Comparison of ENCODE assay signal across 7 mouse cellular contexts in the genomic region with DNA sequence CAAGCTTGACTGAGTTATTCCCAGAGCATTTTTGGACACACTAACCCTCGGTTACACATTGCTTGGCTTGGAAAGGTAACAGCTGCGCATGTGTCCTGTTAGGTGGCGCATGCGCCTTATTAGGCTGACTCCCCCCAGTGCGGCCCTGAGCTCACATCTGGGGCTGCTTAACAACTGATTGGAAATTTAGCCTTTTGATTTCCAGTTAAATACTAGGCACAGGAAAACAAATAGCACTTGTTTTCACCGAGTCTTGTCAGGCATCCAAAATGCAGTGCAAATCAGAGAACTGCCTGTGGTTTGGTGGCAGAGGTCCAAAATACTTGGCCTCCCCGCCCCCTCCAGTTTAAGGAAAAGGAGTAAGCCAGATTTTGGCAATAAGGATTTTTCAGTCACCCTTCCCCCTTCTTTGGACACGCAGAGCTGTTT.
DNase-seq lines count a peak whose midpoint lies in the region; ATAC-seq and TF ChIP-seq lines count a peak whose summit lies in the region.

No protein-coding gene starts in this region.

- TF ChIP-seq POLR2A in testis, adult 2 months (IDR thresholded peaks at IDR 0.05; ENCODE audit: control insufficient read depth, low read depth, low read length): no peak

- peak; percentile 72 for ATAC-seq in intestine, embryonic 16.5 days
- ATAC-seq in midbrain, embryonic 13.5 days: 0 out of 2 replicates have a peak, but pooled peaks have one; percentile 63

- no peak overlapping the region for H3K4me3 ChIP-seq in embryonic facial prominence, embryonic 10.5 days
- H3K4me3 ChIP-seq in intestine, embryonic 16.5 days (ENCODE audit: low read length): no peak overlapping the region
- no peak overlapping the region for H3K4me3 ChIP-seq in midbrain, embryonic 13.5 days (replicated peaks)
- no peak overlapping the region for H3K4me3 ChIP-seq in testis, adult 2 months (ENCODE audit: control insufficient read depth, low read depth, low read length)

- H3K4me1 ChIP-seq in embryonic facial prominence, embryonic 10.5 days: peaks cover 75% of the 10 kb centered on the region
- peaks cover 26% of the 10 kb centered on the region for H3K4me1 ChIP-seq in intestine, embryonic 16.5 days (ENCODE audit: control insufficient read depth, insufficient read depth, low read length)
- peaks cover 15% of the 10 kb centered on the region for H3K4me1 ChIP-seq in midbrain, embryonic 13.5 days (replicated peaks)
- no peaks in the 10 kb centered on the region for H3K4me1 ChIP-seq in testis, adult 2 months (ENCODE audit: control insufficient read depth, insufficient read depth, low read length)

- no peak for TF ChIP-seq CTCF in testis, adult 2 months (IDR thresholded peaks at IDR 0.05; ENCODE audit: control insufficient read depth, insufficient read depth, insufficient replicate concordance, low read depth, low read length)

- DNase-seq in brain, adult 2 months (ENCODE audit: low read depth, low spot score): peak; percentile 92
- DNase-seq in embryonic facial prominence, embryonic 10.5 days (ENCODE audit: low spot score): peak; percentile 85
- peak; percentile 99 for DNase-seq in heart, adult 11 months
- DNase-seq in left cerebral cortex, adult 8-10 months (ENCODE audit: low spot score in 2 of 2): peak; percentile 50 to 76

- peak overlapping the region; percentile 84 for H3K27ac ChIP-seq in embryonic facial prominence, embryonic 10.5 days (replicated peaks)
- peak overlapping the region; percentile 81 for H3K27ac ChIP-seq in intestine, embryonic 16.5 days (ENCODE audit: low read length)
- no peak overlapping the region for H3K27ac ChIP-seq in midbrain, embryonic 13.5 days
- H3K27ac ChIP-seq in testis, adult 2 months (ENCODE audit: control insufficient read depth, insufficient read depth, low read depth, low read length): peak overlapping the region; percentile 42; the same call in 1 of the 2 replicates

- no peaks in the 10 kb centered on the region for H3K9me3 ChIP-seq in embryonic facial prominence, embryonic 10.5 days
- no peaks in the 10 kb centered on the region for H3K9me3 ChIP-seq in intestine, embryonic 16.5 days (ENCODE audit: control insufficient read depth, low read length)
- H3K9me3 ChIP-seq in midbrain, embryonic 13.5 days: no peaks in the 10 kb centered on the region

- H3K9ac ChIP-seq in intestine, embryonic 16.5 days (ENCODE audit: low read depth, low read length): no peak overlapping the region
- no peak overlapping the region for H3K9ac ChIP-seq in midbrain, embryonic 13.5 days (replicated peaks)

- no peaks in the 10 kb centered on the region for H3K27me3 ChIP-seq in embryonic facial prominence, embryonic 10.5 days (replicated peaks; ENCODE audit: low read depth, poor library complexity, severe bottlenecking)
- no peaks in the 10 kb centered on the region for H3K27me3 ChIP-seq in intestine, embryonic 16.5 days (replicated peaks; ENCODE audit: control insufficient read depth, insufficient read depth, low read length)
- H3K27me3 ChIP-seq in midbrain, embryonic 13.5 days: no peaks in the 10 kb centered on the region
- no peaks in the 10 kb centered on the region for H3K27me3 ChIP-seq in testis, adult 2 months (ENCODE audit: control insufficient read depth, insufficient read depth, low read length)

- no peaks in the 10 kb centered on the region for H3K36me3 ChIP-seq in embryonic facial prominence, embryonic 10.5 days (replicated peaks)
- H3K36me3 ChIP-seq in intestine, embryonic 16.5 days (ENCODE audit: control insufficient read depth, insufficient read depth, low read length): no peaks in the 10 kb centered on the region
- no peaks in the 10 kb centered on the region for H3K36me3 ChIP-seq in midbrain, embryonic 13.5 days
- no peaks in the 10 kb centered on the region for H3K36me3 ChIP-seq in testis, adult 2 months (ENCODE audit: control insufficient read depth, insufficient read depth, low read length)

- H3K4me2 ChIP-seq in intestine, embryonic 16.5 days (ENCODE audit: low read depth, low read length): peak overlapping the region; percentile 46; the same call in 1 of the 2 replicates
- peak overlapping the region; percentile 9; the same call in 1 of the 2 replicates for H3K4me2 ChIP-seq in midbrain, embryonic 13.5 days (replicated peaks)

- WGBS in embryonic facial prominence, embryonic 10.5 days: 31% methylated on average over 8 of the region's 8 CpGs
- 36% methylated on average over 8 of the region's 8 CpGs for WGBS in intestine, embryonic 16.5 days
- WGBS in midbrain, embryonic 13.5 days: 47% methylated on average over 8 of the region's 8 CpGs
